In genomic region chr1:125533180-125533912, GRCm38 (mm10) we compare ENCODE assay signal across 8 mouse cellular contexts. TPM values are rescaled to one million over a fixed set of nuclear protein-coding genes. Genes with fewer than 3 reads are reported as not detected.
DNase-seq lines count a peak whose midpoint lies in the region; ATAC-seq and TF ChIP-seq lines count a peak whose summit lies in the region.
"Not testable (repeated sequence)": the region's sequence is repeated elsewhere in the genome, so short reads cannot be mapped to it uniquely, and the experiment has no call there.
"Had no signal": no experiment of that assay in that cellular context is flagged by ENCODE, and none has a peak within 500 bp of the region (broad histone marks: within the 10 kb centered on the region; RNA-seq: fewer than 3 reads in every experiment).

No protein-coding gene starts in this region.

- ATAC-seq in kidney, embryonic 16.5 days (ENCODE audit: low FRiP score, low TSS enrichment): peak; percentile 74; the same call in 1 of the 2 replicates
- ATAC-seq in liver, postnatal 0 days: peak; percentile 27; the same call in 1 of the 2 replicates
- not testable (repeated sequence) for ATAC-seq in stomach, embryonic 15.5 days (ENCODE audit: insufficient read depth, low FRiP score, low read depth)

- not testable (repeated sequence) for H3K4me1 ChIP-seq in kidney, embryonic 16.5 days (ENCODE audit: insufficient read depth, low read length); liver, postnatal 0 days (ENCODE audit: insufficient read depth); stomach, embryonic 15.5 days

- not testable (repeated sequence) for TF ChIP-seq EP300 in liver, postnatal 0 days (IDR thresholded peaks at IDR 0.05; ENCODE audit: low read depth)

- not testable (repeated sequence) for H3K9ac ChIP-seq in kidney, embryonic 16.5 days (replicated peaks; ENCODE audit: low read length); liver, postnatal 0 days (replicated peaks); stomach, embryonic 15.5 days

- H3K4me2 ChIP-seq in kidney, embryonic 16.5 days (replicated peaks; ENCODE audit: low read depth, low read length); liver, postnatal 0 days (ENCODE audit: low read depth, low read length); stomach, embryonic 15.5 days: not testable (repeated sequence)

- H3K27me3 ChIP-seq in kidney, embryonic 16.5 days (ENCODE audit: insufficient read depth, low read length); liver, postnatal 0 days (ENCODE audit: insufficient read depth, low read length); stomach, embryonic 15.5 days (replicated peaks): not testable (repeated sequence)

- H3K27ac ChIP-seq in kidney, embryonic 16.5 days (ENCODE audit: low read length): peak overlapping the region; percentile 79
- H3K27ac ChIP-seq in liver, postnatal 0 days (ENCODE audit: low read depth): peak overlapping the region; percentile 46
- H3K27ac ChIP-seq in stomach, embryonic 15.5 days: peak overlapping the region; percentile 44; the same call in 1 of the 2 replicates

- DNase-seq in ES-CJ7 (ENCODE audit: low read depth, low spot score): peak; percentile 92
- DNase-seq in ZHBTc4 (ENCODE audit: low read depth, low spot score): peak; percentile 89
- peak; percentile 35 for DNase-seq in kidney, adult 18-20 months
- DNase-seq in kidney, postnatal 36 days: peak; percentile 31 to 67
- DNase-seq in liver, postnatal 0 days: not testable (repeated sequence)

- not testable (repeated sequence) for H3K9me3 ChIP-seq in kidney, embryonic 16.5 days (ENCODE audit: low read length); liver, postnatal 0 days (ENCODE audit: low read length); stomach, embryonic 15.5 days

- not testable (repeated sequence) for H3K36me3 ChIP-seq in kidney, embryonic 16.5 days (ENCODE audit: insufficient read depth, low read length); liver, postnatal 0 days (replicated peaks; ENCODE audit: insufficient read depth, low read length); stomach, embryonic 15.5 days

- H3K4me3 ChIP-seq in kidney, embryonic 16.5 days (ENCODE audit: low read length); liver, postnatal 0 days (ENCODE audit: low read depth, low read length); stomach, embryonic 15.5 days (replicated peaks): not testable (repeated sequence)

- WGBS in kidney, embryonic 16.5 days: 69% methylated on average over 10 of the region's 10 CpGs
- WGBS in liver, postnatal 0 days (ENCODE audit: insufficient replicate concordance): 67% methylated on average over 10 of the region's 10 CpGs
- WGBS in stomach, embryonic 15.5 days: 66% methylated on average over 10 of the region's 10 CpGs

- TF ChIP-seq CTCF in liver, postnatal 0 days (IDR thresholded peaks at IDR 0.05; ENCODE audit: low read depth): not testable (repeated sequence)

RNA-seq across cellular contexts. Expression of gene Slc35f5, which starts 27.0 kb away (rescaled TPM):
- 56.1 and 59.6 TPM in 2 replicates for polyA plus RNA-seq in kidney, embryonic 16.5 days (2015; fragmentation: Nextera tagmentation; extraction: Ambion mirVana)
- 25.4 and 26.6 TPM in 2 replicates for polyA plus RNA-seq in liver, postnatal 0 days (2015; fragmentation: Nextera tagmentation; extraction: Ambion mirVana)
- polyA plus RNA-seq in stomach, embryonic 15.5 days (2015; fragmentation: Nextera tagmentation; extraction: Ambion mirVana): 65.0 and 69.1 TPM in 2 replicates
- polyA plus RNA-seq: erythroblast, embryonic 14.5 days had no signal
